Mouse (Mus musculus) intestine, postnatal 0 days (tissue): ENCODE results near the gene Csnk1e. TPM values are rescaled to one million over a fixed set of nuclear protein-coding genes. Genes with fewer than 3 reads are reported as not detected.
A peak's percentile ranks its signal among the peaks of the same experiment; 100 is the strongest.

Experiments
- ATAC-seq: fragments of 200-750 bp; cut with Nextera tagmentation; 2 replicates; pipeline ENCODE4 v1.8.0; 2017; ENCODE audit warnings: mild to moderate bottlenecking, moderate TSS enrichment, moderate library complexity
- H3K27ac ChIP-seq: fragments of 300-500 bp; sonication (generic); 2 replicates; pipeline ENCODE4 v1.5.1; 2014; ENCODE audit warnings: mild to moderate bottlenecking, low read depth, low read length, moderate library complexity
- H3K27me3 ChIP-seq: fragments of 300-500 bp; sonication (generic); replicated peaks from 2 replicates; pipeline ENCODE4 v1.6.1; 2014; ENCODE audit warnings: low read length, mixed read lengths; ENCODE audit not compliant: control insufficient read depth, insufficient read depth
- H3K36me3 ChIP-seq: fragments of 300-500 bp; sonication (generic); 2 replicates; pipeline ENCODE4 v1.6.1; 2014; ENCODE audit warnings: mild to moderate bottlenecking, moderate library complexity; ENCODE audit not compliant: control insufficient read depth, insufficient read depth
- H3K4me1 ChIP-seq: fragments of 300-500 bp; sonication (generic); replicated peaks from 2 replicates; pipeline ENCODE4 v1.6.1; 2014; ENCODE audit warnings: antibody characterized with exemption, low read length, mixed read lengths; ENCODE audit not compliant: control insufficient read depth, insufficient read depth
- H3K4me2 ChIP-seq: fragments of 300-500 bp; sonication (generic); replicated peaks from 2 replicates; pipeline ENCODE4 v1.6.1; 2014; ENCODE audit warnings: low read depth, mild to moderate bottlenecking, moderate library complexity
- H3K4me3 ChIP-seq: fragments of 300-500 bp; sonication (generic); 2 replicates; pipeline ENCODE4 v1.5.1; 2014; ENCODE audit warnings: low read depth, low read length
- H3K9ac ChIP-seq: fragments of 300-500 bp; sonication (generic); 2 replicates; pipeline ENCODE4 v1.6.1; 2014; ENCODE audit warnings: mild to moderate bottlenecking, low read depth, low read length
- H3K9me3 ChIP-seq: fragments of 300-500 bp; sonication (generic); 2 replicates; pipeline ENCODE4 v1.6.1; 2016; ENCODE audit warnings: mixed run types; ENCODE audit not compliant: control insufficient read depth
- CTCF ChIP-seq: sonication (generic); IDR thresholded peaks from 2 replicates; pipeline ENCODE4 v1.5.1; 2016; ENCODE audit warnings: low read depth, mild to moderate bottlenecking, control low read depth, antibody characterized with exemption, moderate library complexity
- WGBS: fragments of 180-500 bp; shearing (Covaris S2); extraction: QIAGEN DNeasy Blood & Tissue Kit; methylation state at CpG from one replicate; pipeline ENCODE4 v1.1.7; 2014; 5-methylcytosine and 5-hydroxymethylcytosine counted together
- polyA plus RNA-seq: library from polyadenylated mRNA; unstranded; fragments of >200 nt; fragmentation: Nextera tagmentation; extraction: Ambion mirVana; gene quantifications from 2 replicates; pipeline ENCODE4 v1.2.1, GENCODE M21; 2015

Gene Csnk1e
- polyA plus RNA-seq, 1 experiment from 2014 or later, result 18.2 TPM

- Histone ChIP-seq H3K27ac (no peak overlapping the region), H3K4me3 (no peak overlapping the region), H3K36me3 (peaks cover 19% of the 10 kb centered on the region), H3K27me3 (no peaks in the 10 kb centered on the region), H3K4me1 (no peaks in the 10 kb centered on the region), H3K9me3 (no peaks in the 10 kb centered on the region), H3K4me2 (no peak overlapping the region), H3K9ac (no peak overlapping the region)
- no peak for ATAC-seq
- no peak for TF ChIP-seq CTCF
- WGBS, result 89% methylated on average over 9 of the region's 9 CpGs
Measured at GRCm38 (mm10) chr15:79381644-79382043, 73.7 kb downstream of the Csnk1e start.

- Histone ChIP-seq H3K4me1 (no peaks in the 10 kb centered on the region), H3K9me3 (no peaks in the 10 kb centered on the region), H3K27ac (no peak overlapping the region), H3K27me3 (no peaks in the 10 kb centered on the region), H3K36me3 (peaks cover 25% of the 10 kb centered on the region), H3K9ac (no peak overlapping the region), H3K4me2 (no peak overlapping the region), H3K4me3 (no peak overlapping the region)
- peak; percentile 94 for TF ChIP-seq CTCF
- 58% methylated on average over 21 of the region's 23 CpGs for WGBS
- ATAC-seq, result peak; percentile 35
Measured at GRCm38 (mm10) chr15:79380468-79381444, 74.6 kb downstream of the Csnk1e start.

- ATAC-seq, result no peak
- Histone ChIP-seq H3K4me1 (no peaks in the 10 kb centered on the region), H3K4me2 (no peak overlapping the region), H3K27ac (no peak overlapping the region), H3K9me3 (no peaks in the 10 kb centered on the region), H3K27me3 (no peaks in the 10 kb centered on the region), H3K9ac (no peak overlapping the region), H3K4me3 (no peak overlapping the region), H3K36me3 (peaks cover 27% of the 10 kb centered on the region)
- WGBS, result 86% methylated on average over 7 of the region's 7 CpGs
- no peak for TF ChIP-seq CTCF
Measured at GRCm38 (mm10) chr15:79379658-79380057, 75.7 kb downstream of the Csnk1e start.

GRCm38 (mm10) chr15:79378608-79379007 lies 76.8 kb downstream of the Csnk1e start:
- H3K4me2 ChIP-seq, result no peak overlapping the region
- 97% methylated on average over 10 of the region's 10 CpGs for WGBS
- no peak for TF ChIP-seq CTCF

GRCm38 (mm10) chr15:79377681-79378080 lies 77.7 kb downstream of the Csnk1e start:
- Histone ChIP-seq H3K27me3 (no peaks in the 10 kb centered on the region), H3K36me3 (peaks cover 46% of the 10 kb centered on the region), H3K9ac (no peak overlapping the region), H3K4me3 (no peak overlapping the region), H3K4me1 (no peaks in the 10 kb centered on the region), H3K27ac (no peak overlapping the region), H3K9me3 (no peaks in the 10 kb centered on the region), H3K4me2 (no peak overlapping the region)
- WGBS, result 73% methylated on average over 6 of the region's 6 CpGs
- peak; percentile 67 for TF ChIP-seq CTCF
- no peak for ATAC-seq

More at GRCm38 (mm10) chr15:79378608-79379007, 76.8 kb downstream of the Csnk1e start:
- peaks cover 37% of the 10 kb centered on the region for H3K36me3 ChIP-seq
- no peaks in the 10 kb centered on the region for H3K27me3 ChIP-seq
- no peak overlapping the region for H3K9ac ChIP-seq
- no peak overlapping the region for H3K4me3 ChIP-seq
- 0 out of 2 replicates have a peak overlapping the region, but pooled peaks have one; percentile 28 for H3K27ac ChIP-seq
- H3K4me1 ChIP-seq, result no peaks in the 10 kb centered on the region
- ATAC-seq, result no peak
- no peaks in the 10 kb centered on the region for H3K9me3 ChIP-seq

GRCm38 (mm10) chr15:79374760-79375159 lies 80.6 kb downstream of the Csnk1e start:
- TF ChIP-seq CTCF, result no peak
- no peak for ATAC-seq
- H3K4me3 ChIP-seq, result no peak overlapping the region
- H3K4me2 ChIP-seq, result no peak overlapping the region
- WGBS, result 52% methylated on average over 3 of the region's 3 CpGs
- H3K9ac ChIP-seq, result no peak overlapping the region
- no peaks in the 10 kb centered on the region for H3K27me3 ChIP-seq
- H3K4me1 ChIP-seq, result no peaks in the 10 kb centered on the region; the same call in 1 of the 2 replicates
- no peaks in the 10 kb centered on the region for H3K9me3 ChIP-seq
- peaks cover 60% of the 10 kb centered on the region for H3K36me3 ChIP-seq
- no peak overlapping the region for H3K27ac ChIP-seq
